Mouse (Mus musculus) monocyte, adult 5-6 weeks (primary cell): ENCODE data around the gene Fgf14. TPM values are rescaled to one million over a fixed set of nuclear protein-coding genes. Genes with fewer than 3 reads are reported as not detected.
"Not testable (repeated sequence)": the region's sequence is repeated elsewhere in the genome, so short reads cannot be mapped to it uniquely, and the experiment has no call there.

Experiments used
- ATAC-seq: fragments of 153-309, 156-312 bp; replicated peaks from 2 replicates; pipeline ENCODE4 v1.8.0; 2017; ENCODE audit warnings: mild to moderate bottlenecking; ENCODE audit not compliant: low TSS enrichment, insufficient number of reproducible peaks, severe bottlenecking, poor library complexity, low FRiP score
- total RNA-seq: library from RNA; stranded (forward); fragments of 200-1000, 200-491, 200-594 nt; gene quantifications from 3 replicates; pipeline ENCODE4 v1.2.3, GENCODE M21; 2017

Gene Fgf14
- total RNA-seq, 1 experiment from 2014 or later: not detected

GRCm38 (mm10) chr14:124512009-124512408 is 164.9 kb downstream of the Fgf14 start:
- ATAC-seq: no peak

GRCm38 (mm10) chr14:124488971-124489370 is 188.0 kb downstream of the Fgf14 start:
- ATAC-seq: no peak

GRCm38 (mm10) chr14:124485261-124485660 is 191.7 kb downstream of the Fgf14 start:
- no peak for ATAC-seq

GRCm38 (mm10) chr14:124474066-124474667 is 202.8 kb downstream of the Fgf14 start:
- no peak for ATAC-seq

GRCm38 (mm10) chr14:124470909-124471308 is 206.0 kb downstream of the Fgf14 start:
- ATAC-seq: no peak

GRCm38 (mm10) chr14:124455120-124455519 is 221.8 kb downstream of the Fgf14 start:
- no peak for ATAC-seq

GRCm38 (mm10) chr14:124446096-124446840 is 230.7 kb downstream of the Fgf14 start:
- no peak for ATAC-seq

- no peak for ATAC-seq
These were observed 232.1 kb downstream of the Fgf14 start for GRCm38 (mm10) chr14:124444831-124445230.

GRCm38 (mm10) chr14:124439298-124439697 is 237.6 kb downstream of the Fgf14 start:
- not testable (repeated sequence) for ATAC-seq

GRCm38 (mm10) chr14:124411890-124412289 is 265.0 kb downstream of the Fgf14 start:
- ATAC-seq: no peak

- ATAC-seq: no peak
These were observed 266.0 kb downstream of the Fgf14 start for GRCm38 (mm10) chr14:124410945-124411344.

GRCm38 (mm10) chr14:124328391-124328790 is 348.5 kb downstream of the Fgf14 start:
- ATAC-seq: no peak

- no peak for ATAC-seq
These were observed 357.8 kb downstream of the Fgf14 start for GRCm38 (mm10) chr14:124319017-124319718.

- ATAC-seq: no peak
These were observed 361.4 kb downstream of the Fgf14 start for GRCm38 (mm10) chr14:124315513-124315912.

GRCm38 (mm10) chr14:124287027-124287426 is 389.9 kb downstream of the Fgf14 start:
- no peak for ATAC-seq

- ATAC-seq: no peak
These were observed 398.5 kb downstream of the Fgf14 start for GRCm38 (mm10) chr14:124278384-124278944.

- ATAC-seq: no peak
These were observed 409.9 kb downstream of the Fgf14 start for GRCm38 (mm10) chr14:124266977-124267376.

- ATAC-seq: no peak
These were observed 412.3 kb downstream of the Fgf14 start for GRCm38 (mm10) chr14:124264541-124265059.

- ATAC-seq: no peak
These were observed 413.7 kb downstream of the Fgf14 start for GRCm38 (mm10) chr14:124263199-124263598.
